Mouse (Mus musculus) cerebellum, adult 11-12 months (tissue): ENCODE data around the gene Sptlc3.
A peak's percentile ranks its signal among the peaks of the same experiment; 100 is the strongest.

Experiments used
- DNase-seq: peaks from one replicate; pipeline ENCODE4 v3.0.0; 2022

The Sptlc3 gene

GRCm38 (mm10) chr2:139641757-139642385 is 148.2 kb downstream of the Sptlc3 start:
- no peak for DNase-seq

GRCm38 (mm10) chr2:139649518-139649917 is 155.8 kb downstream of the Sptlc3 start:
- DNase-seq: no peak

- no peak for DNase-seq
Measured at GRCm38 (mm10) chr2:139656750-139657149, 163.0 kb downstream of the Sptlc3 start.

GRCm38 (mm10) chr2:139671838-139672237 is 178.1 kb downstream of the Sptlc3 start:
- DNase-seq: no peak

- no peak for DNase-seq
Measured at GRCm38 (mm10) chr2:139672371-139672770, 178.7 kb downstream of the Sptlc3 start.

GRCm38 (mm10) chr2:139677065-139677762 is 183.5 kb downstream of the Sptlc3 start:
- peak; percentile 78 for DNase-seq

GRCm38 (mm10) chr2:139677809-139678274 is 184.1 kb downstream of the Sptlc3 start, which contains the start of gene Ism1:
Ism1 (plus strand) TSS chr2:139678178.
- DNase-seq: peak; percentile 51

- DNase-seq: peak; percentile 63
Measured at GRCm38 (mm10) chr2:139678275-139679140, 184.8 kb downstream of the Sptlc3 start.

- DNase-seq: no peak
Measured at GRCm38 (mm10) chr2:139682540-139682939, 188.8 kb downstream of the Sptlc3 start.
